Mouse (Mus musculus) intestine, embryonic 16.5 days (tissue): ENCODE data around the gene Trpc5os. TPM values are rescaled to one million over a fixed set of nuclear protein-coding genes. Genes with fewer than 3 reads are reported as not detected.

ENCODE experiments used
- ATAC-seq: fragments of 200-750 bp; cut with Nextera tagmentation; 2 replicates; pipeline ENCODE4 v1.8.0; 2017; ENCODE audit warnings: moderate TSS enrichment, moderate library complexity
- H3K27ac ChIP-seq: fragments of 300-500 bp; sonication (generic); 2 replicates; pipeline ENCODE4 v1.5.1; 2014; ENCODE audit warnings: mild to moderate bottlenecking, low read length
- H3K27me3 ChIP-seq: fragments of 300-500 bp; sonication (generic); replicated peaks from 2 replicates; pipeline ENCODE4 v1.6.1; 2014; ENCODE audit warnings: low read length, control low read depth, mixed read lengths; ENCODE audit not compliant: control insufficient read depth, insufficient read depth
- H3K36me3 ChIP-seq: fragments of 300-500 bp; sonication (generic); 2 replicates; pipeline ENCODE4 v1.6.1; 2014; ENCODE audit warnings: low read length, control low read depth; ENCODE audit not compliant: control insufficient read depth, insufficient read depth
- H3K4me1 ChIP-seq: fragments of 300-500 bp; sonication (generic); 2 replicates; pipeline ENCODE4 v1.6.1; 2014; ENCODE audit warnings: low read length, control low read depth, mixed read lengths; ENCODE audit not compliant: control insufficient read depth, insufficient read depth
- H3K4me2 ChIP-seq: fragments of 300-500 bp; sonication (generic); 2 replicates; pipeline ENCODE4 v1.6.1; 2014; ENCODE audit warnings: low read depth, low read length, control low read depth
- H3K4me3 ChIP-seq: fragments of 300-500 bp; sonication (generic); 2 replicates; pipeline ENCODE4 v1.5.1; 2014; ENCODE audit warnings: mild to moderate bottlenecking, low read length
- H3K9ac ChIP-seq: fragments of 300-500 bp; sonication (generic); 2 replicates; pipeline ENCODE4 v1.6.1; 2014; ENCODE audit warnings: low read depth, low read length
- H3K9me3 ChIP-seq: fragments of 300-500 bp; sonication (generic); 2 replicates; pipeline ENCODE4 v1.6.1; 2016; ENCODE audit warnings: low read length, control low read depth; ENCODE audit not compliant: control insufficient read depth
- WGBS: fragments of 180-500 bp; shearing (Covaris S2); extraction: QIAGEN DNeasy Blood & Tissue Kit; methylation state at CpG from one replicate; pipeline ENCODE4 v1.1.7; 2014; 5-methylcytosine and 5-hydroxymethylcytosine counted together
- polyA plus RNA-seq: library from polyadenylated mRNA; unstranded; fragments of >200 nt; fragmentation: Nextera tagmentation; extraction: Ambion mirVana; gene quantifications from 2 replicates; pipeline ENCODE4 v1.2.1, GENCODE M21; 2015

Gene Trpc5os
- 0.04 TPM in 1 of 2 replicates, not detected in the other for polyA plus RNA-seq

GRCm38 (mm10) chrX:144456281-144456680 is at the start of gene Trpc5os:
TSS of gene Trpc5os (plus strand) at chrX:144456581.
- WGBS, result 78% methylated on average over 5 of the region's 5 CpGs
- H3K9me3 ChIP-seq, result no peaks in the 10 kb centered on the region
- no peaks in the 10 kb centered on the region for H3K36me3 ChIP-seq
- no peak within 1 kb of the TSS for H3K9ac ChIP-seq
- H3K4me3 ChIP-seq, result no peak within 1 kb of the TSS
- H3K27me3 ChIP-seq, result no peaks in the 10 kb centered on the region; the same call in 1 of the 2 replicates
- no peak within 1 kb of the TSS for H3K4me2 ChIP-seq
- no peak for ATAC-seq
- H3K4me1 ChIP-seq, result no peaks in the 10 kb centered on the region
- no peak within 1 kb of the TSS for H3K27ac ChIP-seq

- no peaks in the 10 kb centered on the region for H3K36me3 ChIP-seq
- ATAC-seq, result no peak
- WGBS, result 41% methylated on average over 5 of the region's 5 CpGs
These were observed 48.3 kb upstream of the Trpc5os start for GRCm38 (mm10) chrX:144408036-144408435.

DNA sequence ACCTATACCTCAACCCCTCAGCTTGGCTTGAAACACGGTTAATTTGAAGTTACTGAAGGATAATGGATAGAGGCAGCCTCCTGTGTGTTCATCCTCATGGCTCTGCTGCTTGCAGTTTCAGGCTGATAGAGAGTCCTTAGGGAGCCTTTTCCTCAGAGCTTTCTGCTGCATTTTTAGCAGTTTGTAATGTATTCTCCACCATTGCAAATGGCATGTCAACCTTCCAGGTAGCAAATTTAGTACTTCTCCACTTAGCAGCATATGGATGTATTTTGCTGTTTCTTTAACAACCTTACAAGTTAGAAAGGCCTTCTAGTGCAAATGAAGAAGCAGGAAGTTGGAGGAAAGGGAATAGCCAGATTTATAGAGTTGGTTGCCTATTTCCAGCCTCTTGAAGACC is 36.1 kb upstream of the Trpc5os start:
- no peaks in the 10 kb centered on the region for H3K9me3 ChIP-seq
- no peak overlapping the region for H3K27ac ChIP-seq
- no peaks in the 10 kb centered on the region for H3K4me1 ChIP-seq
- H3K36me3 ChIP-seq, result no peaks in the 10 kb centered on the region
- H3K9ac ChIP-seq, result no peak overlapping the region
- no peak overlapping the region for H3K4me3 ChIP-seq
- H3K4me2 ChIP-seq, result no peak overlapping the region
- H3K27me3 ChIP-seq, result no peaks in the 10 kb centered on the region; the same call in 1 of the 2 replicates
- WGBS, result 64% methylated on average over 1 of the region's 1 CpGs
- ATAC-seq, result no peak

More at GRCm38 (mm10) chrX:144408036-144408435, 48.3 kb upstream of the Trpc5os start:
- no peak overlapping the region for H3K4me3 ChIP-seq
- H3K27me3 ChIP-seq, result no peaks in the 10 kb centered on the region
- no peak overlapping the region for H3K27ac ChIP-seq
- H3K4me1 ChIP-seq, result no peaks in the 10 kb centered on the region
- H3K9ac ChIP-seq, result no peak overlapping the region
- no peaks in the 10 kb centered on the region for H3K9me3 ChIP-seq
- no peak overlapping the region for H3K4me2 ChIP-seq

GRCm38 (mm10) chrX:144421091-144421490 is 35.3 kb upstream of the Trpc5os start:
- WGBS, result 100% methylated on average over 1 of the region's 1 CpGs
- H3K36me3 ChIP-seq, result no peaks in the 10 kb centered on the region
- H3K4me1 ChIP-seq, result no peaks in the 10 kb centered on the region
- H3K9me3 ChIP-seq, result no peaks in the 10 kb centered on the region
- H3K4me3 ChIP-seq, result no peak overlapping the region
- H3K4me2 ChIP-seq, result no peak overlapping the region
- no peaks in the 10 kb centered on the region; the same call in 1 of the 2 replicates for H3K27me3 ChIP-seq
- ATAC-seq, result no peak
- H3K27ac ChIP-seq, result no peak overlapping the region
- H3K9ac ChIP-seq, result no peak overlapping the region

GRCm38 (mm10) chrX:144423848-144424247 is 32.5 kb upstream of the Trpc5os start:
- Histone ChIP-seq H3K9ac (no peak overlapping the region), H3K4me2 (no peak overlapping the region), H3K27ac (no peak overlapping the region), H3K36me3 (no peaks in the 10 kb centered on the region), H3K4me1 (no peaks in the 10 kb centered on the region), H3K9me3 (no peaks in the 10 kb centered on the region), H3K27me3 (no peaks in the 10 kb centered on the region; the same call in 1 of the 2 replicates), H3K4me3 (no peak overlapping the region)
- WGBS, result 81% methylated on average over 3 of the region's 3 CpGs
- ATAC-seq, result no peak

GRCm38 (mm10) chrX:144464416-144464815 is 8.0 kb downstream of the Trpc5os start:
- no peaks in the 10 kb centered on the region for H3K9me3 ChIP-seq
- ATAC-seq, result no peak

GRCm38 (mm10) chrX:144491394-144491793 is 35.0 kb downstream of the Trpc5os start:
- no peaks in the 10 kb centered on the region for H3K4me1 ChIP-seq
- H3K27ac ChIP-seq, result no peak overlapping the region
- H3K4me3 ChIP-seq, result no peak overlapping the region
- no peaks in the 10 kb centered on the region for H3K9me3 ChIP-seq
- H3K4me2 ChIP-seq, result no peak overlapping the region
- 66% methylated on average over 1 of the region's 1 CpGs for WGBS
- ATAC-seq, result no peak
- H3K27me3 ChIP-seq, result no peaks in the 10 kb centered on the region
- H3K36me3 ChIP-seq, result no peaks in the 10 kb centered on the region
- no peak overlapping the region for H3K9ac ChIP-seq

More at GRCm38 (mm10) chrX:144464416-144464815, 8.0 kb downstream of the Trpc5os start:
- H3K9ac ChIP-seq, result no peak overlapping the region
- no peak overlapping the region for H3K27ac ChIP-seq
- no peaks in the 10 kb centered on the region; the same call in 1 of the 2 replicates for H3K27me3 ChIP-seq
- no peaks in the 10 kb centered on the region for H3K36me3 ChIP-seq
- 83% methylated on average over 2 of the region's 2 CpGs for WGBS
- no peaks in the 10 kb centered on the region for H3K4me1 ChIP-seq
- no peak overlapping the region for H3K4me2 ChIP-seq
- H3K4me3 ChIP-seq, result no peak overlapping the region

- peak; percentile 88 for ATAC-seq
- no peaks in the 10 kb centered on the region for H3K27me3 ChIP-seq
- no peak overlapping the region for H3K4me3 ChIP-seq
- no peaks in the 10 kb centered on the region for H3K36me3 ChIP-seq
- H3K27ac ChIP-seq, result no peak overlapping the region
- no peaks in the 10 kb centered on the region for H3K9me3 ChIP-seq
- H3K9ac ChIP-seq, result no peak overlapping the region
- no peak overlapping the region for H3K4me2 ChIP-seq
- no peaks in the 10 kb centered on the region for H3K4me1 ChIP-seq
- WGBS, result 83% methylated on average over 5 of the region's 5 CpGs
These were observed 66.9 kb downstream of the Trpc5os start for GRCm38 (mm10) chrX:144523239-144523638.

DNA sequence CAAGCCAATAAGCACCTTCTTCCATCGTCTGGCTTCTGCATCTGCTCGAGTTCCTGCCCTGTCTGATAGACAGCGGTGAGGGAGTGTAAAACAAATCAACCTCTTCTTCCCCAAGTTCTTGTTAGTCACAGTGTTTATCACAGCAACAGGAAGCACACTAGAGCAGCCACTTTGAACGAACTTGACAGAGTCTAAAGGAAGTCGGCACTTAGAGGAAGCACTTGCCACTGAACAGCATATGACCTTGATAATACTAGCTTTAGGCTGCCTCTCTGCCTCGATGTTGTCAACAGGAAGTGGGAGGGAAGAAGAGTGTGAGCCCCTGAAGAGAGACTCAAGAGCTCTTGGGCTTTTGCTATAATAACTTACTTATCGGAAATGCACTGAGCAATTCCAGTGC is 69.7 kb downstream of the Trpc5os start:
- Histone ChIP-seq H3K27me3 (no peaks in the 10 kb centered on the region), H3K9me3 (no peaks in the 10 kb centered on the region), H3K4me1 (no peaks in the 10 kb centered on the region), H3K4me2 (no peak overlapping the region), H3K9ac (no peak overlapping the region), H3K4me3 (no peak overlapping the region), H3K36me3 (no peaks in the 10 kb centered on the region), H3K27ac (no peak overlapping the region)
- 63% methylated on average over 7 of the region's 7 CpGs for WGBS
- ATAC-seq, result peak; percentile 23; the same call in 1 of the 2 replicates
